Mouse (Mus musculus) neural tube, embryonic 14.5 days (tissue): Measurements from ENCODE around the gene Gja10. TPM values are rescaled to one million over a fixed set of nuclear protein-coding genes. Genes with fewer than 3 reads are reported as not detected.

Experiments
- ATAC-seq: fragments of 200-750 bp; cut with Nextera tagmentation; 2 replicates; pipeline ENCODE4 v1.8.0; 2017; ENCODE audit warnings: low read depth, mild to moderate bottlenecking, moderate TSS enrichment, moderate library complexity
- H3K27ac ChIP-seq: fragments of 300-500 bp; sonication (generic); 2 replicates; pipeline ENCODE4 v1.5.1; 2014; ENCODE audit warnings: low read depth, mild to moderate bottlenecking, control low read depth, low read length, moderate library complexity, mixed read lengths
- H3K27me3 ChIP-seq: fragments of 300-500 bp; sonication (generic); 2 replicates; pipeline ENCODE4 v1.6.1; 2014; ENCODE audit warnings: low read length; ENCODE audit not compliant: control insufficient read depth, insufficient read depth
- H3K36me3 ChIP-seq: fragments of 300-500 bp; sonication (generic); 2 replicates; pipeline ENCODE4 v1.6.1; 2014; ENCODE audit warnings: low read length, mixed read lengths; ENCODE audit not compliant: control insufficient read depth, insufficient read depth
- H3K4me1 ChIP-seq: fragments of 300-500 bp; sonication (generic); 2 replicates; pipeline ENCODE4 v1.6.1; 2014; ENCODE audit warnings: low read length; ENCODE audit not compliant: control insufficient read depth, insufficient read depth
- H3K4me2 ChIP-seq: fragments of 300-500 bp; sonication (generic); 2 replicates; pipeline ENCODE4 v1.6.1; 2014; ENCODE audit warnings: mild to moderate bottlenecking, low read depth, low read length, control low read depth
- H3K4me3 ChIP-seq: fragments of 300-500 bp; sonication (generic); 2 replicates; pipeline ENCODE4 v1.5.1; 2014; ENCODE audit warnings: low read depth, low read length, control low read depth, mixed read lengths
- H3K9ac ChIP-seq: fragments of 300-500 bp; sonication (generic); replicated peaks from 2 replicates; pipeline ENCODE4 v1.6.1; 2014; ENCODE audit warnings: low read depth, mild to moderate bottlenecking, control low read depth, low read length, mixed read lengths
- H3K9me3 ChIP-seq: fragments of 300-500 bp; sonication (generic); 2 replicates; pipeline ENCODE4 v1.6.1; 2016; ENCODE audit warnings: low read length; ENCODE audit not compliant: control insufficient read depth
- WGBS: fragments of 180-500 bp; shearing (Covaris S2); extraction: QIAGEN DNeasy Blood & Tissue Kit; methylation state at CpG from one replicate; pipeline ENCODE4 v1.1.7; 2014; 5-methylcytosine and 5-hydroxymethylcytosine counted together
- polyA plus RNA-seq: library from polyadenylated mRNA; unstranded; fragments of >200 nt; fragmentation: Nextera tagmentation; extraction: Ambion mirVana; gene quantifications from 2 replicates; pipeline ENCODE4 v1.2.1, GENCODE M21; 2014

The Gja10 gene
- polyA plus RNA-seq, 1 experiment from 2014 or later: not detected

GRCm38 (mm10) chr4:32579850-32580249 is 22.7 kb downstream of the Gja10 start:
- no peaks in the 10 kb centered on the region for H3K9me3 ChIP-seq
- H3K4me1 ChIP-seq: no peaks in the 10 kb centered on the region
- H3K4me2 ChIP-seq: no peak overlapping the region
- no peak overlapping the region for H3K27ac ChIP-seq
- ATAC-seq: no peak
- no peaks in the 10 kb centered on the region for H3K27me3 ChIP-seq
- peaks cover 4% of the 10 kb centered on the region; the same call in 1 of the 2 replicates for H3K36me3 ChIP-seq
- no peak overlapping the region for H3K9ac ChIP-seq
- no peak overlapping the region for H3K4me3 ChIP-seq
- WGBS: 89% methylated on average over 8 of the region's 8 CpGs

- H3K36me3 ChIP-seq: peaks cover 4% of the 10 kb centered on the region; the same call in 1 of the 2 replicates
- H3K4me1 ChIP-seq: peaks cover 7% of the 10 kb centered on the region
- H3K9me3 ChIP-seq: no peaks in the 10 kb centered on the region
- H3K4me2 ChIP-seq: no peak overlapping the region
- no peak overlapping the region for H3K4me3 ChIP-seq
- H3K27me3 ChIP-seq: no peaks in the 10 kb centered on the region
- WGBS: 83% methylated on average over 9 of the region's 9 CpGs
- no peak overlapping the region for H3K9ac ChIP-seq
- ATAC-seq: no peak
- no peak overlapping the region for H3K27ac ChIP-seq
Measured at GRCm38 (mm10) chr4:32575165-32575564, 27.4 kb downstream of the Gja10 start.

- Histone ChIP-seq H3K9ac (no peak overlapping the region), H3K9me3 (no peaks in the 10 kb centered on the region), H3K27ac (no peak overlapping the region), H3K4me2 (no peak overlapping the region), H3K4me1 (peaks cover 12% of the 10 kb centered on the region), H3K4me3 (no peak overlapping the region), H3K36me3 (0 out of 2 replicates have a peak, but pooled peaks cover 4% of the 10 kb centered on the region), H3K27me3 (no peaks in the 10 kb centered on the region)
- 88% methylated on average over 1 of the region's 1 CpGs for WGBS
- ATAC-seq: no peak
Measured at GRCm38 (mm10) chr4:32574604-32575003, 28.0 kb downstream of the Gja10 start.

GRCm38 (mm10) chr4:32573586-32573985 is 29.0 kb downstream of the Gja10 start:
- no peaks in the 10 kb centered on the region for H3K9me3 ChIP-seq
- 95% methylated on average over 5 of the region's 5 CpGs for WGBS
- no peaks in the 10 kb centered on the region for H3K27me3 ChIP-seq

GRCm38 (mm10) chr4:32572118-32572517 is 30.4 kb downstream of the Gja10 start:
- H3K4me2 ChIP-seq: no peak overlapping the region
- H3K27me3 ChIP-seq: no peaks in the 10 kb centered on the region
- H3K4me1 ChIP-seq: peaks cover 20% of the 10 kb centered on the region
- 62% methylated on average over 1 of the region's 1 CpGs for WGBS
- no peak overlapping the region for H3K27ac ChIP-seq
- 0 out of 2 replicates have a peak, but pooled peaks cover 4% of the 10 kb centered on the region for H3K36me3 ChIP-seq
- ATAC-seq: peak; percentile 50
- H3K9me3 ChIP-seq: no peaks in the 10 kb centered on the region
- H3K4me3 ChIP-seq: no peak overlapping the region
- H3K9ac ChIP-seq: no peak overlapping the region

More at GRCm38 (mm10) chr4:32573586-32573985, 29.0 kb downstream of the Gja10 start:
- Histone ChIP-seq H3K4me1 (peaks cover 20% of the 10 kb centered on the region), H3K4me3 (no peak overlapping the region), H3K9ac (no peak overlapping the region), H3K27ac (no peak overlapping the region), H3K4me2 (no peak overlapping the region), H3K36me3 (0 out of 2 replicates have a peak, but pooled peaks cover 4% of the 10 kb centered on the region)
- ATAC-seq: no peak

GRCm38 (mm10) chr4:32571441-32571840 is 31.1 kb downstream of the Gja10 start:
- H3K4me2 ChIP-seq: no peak overlapping the region
- no peaks in the 10 kb centered on the region for H3K9me3 ChIP-seq
- no peak overlapping the region for H3K9ac ChIP-seq
- 0 out of 2 replicates have a peak, but pooled peaks cover 4% of the 10 kb centered on the region for H3K36me3 ChIP-seq
- H3K4me3 ChIP-seq: no peak overlapping the region
- peaks cover 20% of the 10 kb centered on the region for H3K4me1 ChIP-seq
- no peak for ATAC-seq
- H3K27ac ChIP-seq: no peak overlapping the region
- WGBS: 69% methylated on average over 3 of the region's 3 CpGs
- no peaks in the 10 kb centered on the region for H3K27me3 ChIP-seq

GRCm38 (mm10) chr4:32570939-32571317 is 31.6 kb downstream of the Gja10 start:
- no peaks in the 10 kb centered on the region for H3K9me3 ChIP-seq
- ATAC-seq: no peak
- H3K27ac ChIP-seq: 0 out of 2 replicates have a peak overlapping the region, but pooled peaks have one; percentile 16
- H3K36me3 ChIP-seq: 0 out of 2 replicates have a peak, but pooled peaks cover under 1% of the 10 kb centered on the region
- H3K4me1 ChIP-seq: peaks cover 20% of the 10 kb centered on the region
- no peak overlapping the region for H3K9ac ChIP-seq
- no peak overlapping the region for H3K4me2 ChIP-seq
- no peaks in the 10 kb centered on the region for H3K27me3 ChIP-seq
- no peak overlapping the region for H3K4me3 ChIP-seq
- 68% methylated on average over 8 of the region's 8 CpGs for whole genome bisulfite sequencing

GRCm38 (mm10) chr4:32569995-32570938 is 32.3 kb downstream of the Gja10 start:
- Histone ChIP-seq H3K4me2 (no peak overlapping the region), H3K9me3 (no peaks in the 10 kb centered on the region), H3K4me1 (peaks cover 20% of the 10 kb centered on the region), H3K9ac (no peak overlapping the region), H3K27ac (peak overlapping the region; percentile 59; the same call in 1 of the 2 replicates), H3K27me3 (no peaks in the 10 kb centered on the region), H3K36me3 (no peaks in the 10 kb centered on the region), H3K4me3 (no peak overlapping the region)
- peak; percentile 51; the same call in 1 of the 2 replicates for ATAC-seq
- WGBS: 38% methylated on average over 17 of the region's 17 CpGs

- Histone ChIP-seq H3K4me1 (peaks cover 20% of the 10 kb centered on the region), H3K27ac (no peak overlapping the region; the same call in 1 of the 2 replicates), H3K9ac (no peak overlapping the region), H3K4me3 (no peak overlapping the region), H3K27me3 (no peaks in the 10 kb centered on the region), H3K9me3 (no peaks in the 10 kb centered on the region), H3K36me3 (no peaks in the 10 kb centered on the region; the same call in 1 of the 2 replicates), H3K4me2 (no peak overlapping the region)
- ATAC-seq: no peak
- WGBS: 58% methylated on average over 4 of the region's 4 CpGs
Measured at GRCm38 (mm10) chr4:32569054-32569453, 33.5 kb downstream of the Gja10 start.
